Mouse (Mus musculus) heart, postnatal 0 days (tissue): ENCODE data around the gene Klhl13. TPM values are rescaled to one million over a fixed set of nuclear protein-coding genes. Genes with fewer than 3 reads are reported as not detected.

Source experiments
- ATAC-seq: fragments of 200-750 bp; cut with Nextera tagmentation; 2 replicates; pipeline ENCODE4 v1.8.0; 2017; ENCODE audit warnings: low read depth, moderate number of reproducible peaks, moderate library complexity; ENCODE audit not compliant: insufficient read depth
- DNase-seq: peaks from one replicate; pipeline ENCODE4 v3.0.0-alpha.2; 2016; ENCODE audit warnings: low spot score
- H3K27ac ChIP-seq: fragments of 300-500 bp; sonication (generic); 2 replicates; pipeline ENCODE4 v1.5.1; 2014; ENCODE audit warnings: low read depth, mild to moderate bottlenecking
- H3K27me3 ChIP-seq: fragments of 300-500 bp; sonication (generic); 2 replicates; pipeline ENCODE4 v1.6.1; 2014; ENCODE audit warnings: low read length, mixed read lengths; ENCODE audit not compliant: control insufficient read depth, insufficient read depth
- H3K36me3 ChIP-seq: fragments of 300-500 bp; sonication (generic); replicated peaks from 2 replicates; pipeline ENCODE4 v1.6.1; 2014; ENCODE audit warnings: low read length, mixed read lengths; ENCODE audit not compliant: control insufficient read depth, insufficient read depth
- H3K4me1 ChIP-seq: fragments of 300-500 bp; sonication (generic); 2 replicates; pipeline ENCODE4 v1.6.1; 2014; ENCODE audit warnings: antibody characterized with exemption; ENCODE audit not compliant: control insufficient read depth, insufficient read depth
- H3K4me2 ChIP-seq: fragments of 300-500 bp; sonication (generic); 2 replicates; pipeline ENCODE4 v1.6.1; 2014; ENCODE audit warnings: low read depth, mild to moderate bottlenecking, low read length, moderate library complexity
- H3K4me3 ChIP-seq: fragments of 300-500 bp; sonication (generic); 2 replicates; pipeline ENCODE4 v1.5.1; 2014; ENCODE audit warnings: low read depth, low read length
- H3K9ac ChIP-seq: fragments of 300-500 bp; sonication (generic); replicated peaks from 2 replicates; pipeline ENCODE4 v1.6.1; 2014; ENCODE audit warnings: low read depth, low read length, mixed read lengths
- H3K9me3 ChIP-seq: fragments of 300-500 bp; sonication (generic); replicated peaks from 2 replicates; pipeline ENCODE4 v1.6.1; 2016; ENCODE audit warnings: low read length; ENCODE audit not compliant: control insufficient read depth
- CTCF ChIP-seq: IDR thresholded peaks from 2 replicates; pipeline ENCODE4 v1.5.1; 2016; ENCODE audit warnings: antibody characterized with exemption, control low read depth, low read depth
- EP300 ChIP-seq: IDR thresholded peaks from 2 replicates; pipeline ENCODE4 v1.6.1; 2016; ENCODE audit warnings: antibody characterized with exemption, low read depth
- WGBS: fragments of 180-500 bp; shearing (Covaris S2); extraction: QIAGEN DNeasy Blood & Tissue Kit; methylation state at CpG from one replicate; pipeline ENCODE4 v1.1.7; 2014; 5-methylcytosine and 5-hydroxymethylcytosine counted together
- polyA plus RNA-seq: library from polyadenylated mRNA; unstranded; fragments of >200 nt; fragmentation: Nextera tagmentation; extraction: Ambion mirVana; gene quantifications from 2 replicates; pipeline ENCODE4 v1.2.1, GENCODE M21; 2015
- total RNA-seq: library from RNA; depleted of rRNA; stranded (reverse); fragments of >200 nt; gene quantifications from 2 replicates; pipeline ENCODE4 v1.2.3, GENCODE M21; 2014; ENCODE audit warnings: low replicate concordance; rRNA removed

Gene Klhl13
- total RNA-seq (64.9 and 76.3 TPM in 2 replicates), polyA plus RNA-seq (34.9 and 35.7 TPM in 2 replicates)

GRCm38 (mm10) chrX:23364514-23365381 lies at the start of gene Klhl13:
TSS of gene Klhl13 (minus strand) at chrX:23365082.
- no peaks in the 10 kb centered on the region for H3K27me3 ChIP-seq
- peak within 1 kb of the TSS; percentile 65 for H3K4me3 ChIP-seq
- H3K4me1 ChIP-seq, result no peaks in the 10 kb centered on the region
- H3K27ac ChIP-seq, result peak within 1 kb of the TSS; percentile 85
- H3K36me3 ChIP-seq, result no peaks in the 10 kb centered on the region
- peak; percentile 45 for DNase-seq
- TF ChIP-seq EP300 (no peak), CTCF (no peak)
- WGBS, result 6% methylated on average over 44 of the region's 45 CpGs
- H3K9ac ChIP-seq, result peak within 1 kb of the TSS; percentile 72
- ATAC-seq, result peak; percentile 91
- peak within 1 kb of the TSS; percentile 60 for H3K4me2 ChIP-seq
- H3K9me3 ChIP-seq, result no peaks in the 10 kb centered on the region

- no peak overlapping the region for H3K4me3 ChIP-seq
- no peak overlapping the region for H3K4me2 ChIP-seq
- DNase-seq (no peak), ATAC-seq (no peak)
- TF ChIP-seq CTCF (no peak), EP300 (no peak)
- H3K36me3 ChIP-seq, result no peaks in the 10 kb centered on the region
- no peak overlapping the region for H3K27ac ChIP-seq
- no peaks in the 10 kb centered on the region for H3K27me3 ChIP-seq
- no peaks in the 10 kb centered on the region for H3K4me1 ChIP-seq
- no peak overlapping the region for H3K9ac ChIP-seq
- H3K9me3 ChIP-seq, result no peaks in the 10 kb centered on the region
- 47% methylated on average over 4 of the region's 4 CpGs for WGBS
These were observed 44.6 kb upstream of the Klhl13 start for GRCm38 (mm10) chrX:23409296-23410149.

- TF ChIP-seq CTCF, result no peak
- no peak for TF ChIP-seq EP300
- Histone ChIP-seq H3K36me3 (no peaks in the 10 kb centered on the region), H3K4me2 (no peak overlapping the region), H3K27me3 (no peaks in the 10 kb centered on the region), H3K9me3 (no peaks in the 10 kb centered on the region), H3K27ac (no peak overlapping the region), H3K9ac (no peak overlapping the region), H3K4me3 (no peak overlapping the region), H3K4me1 (no peaks in the 10 kb centered on the region)
- DNase-seq (no peak), ATAC-seq (no peak)
- 54% methylated on average over 4 of the region's 4 CpGs for WGBS
These were observed 23.8 kb upstream of the Klhl13 start for GRCm38 (mm10) chrX:23388716-23389115.

GRCm38 (mm10) chrX:23363441-23363840 lies 1.4 kb downstream of the Klhl13 start:
- Histone ChIP-seq H3K4me3 (peak overlapping the region; percentile 65), H3K9ac (no peak overlapping the region; the same call in 1 of the 2 replicates), H3K27ac (no peak overlapping the region), H3K4me2 (peak overlapping the region; percentile 60), H3K9me3 (no peaks in the 10 kb centered on the region), H3K4me1 (no peaks in the 10 kb centered on the region), H3K36me3 (no peaks in the 10 kb centered on the region), H3K27me3 (no peaks in the 10 kb centered on the region)
- no peak for ATAC-seq
- TF ChIP-seq CTCF, result no peak
- WGBS, result 49% methylated on average over 6 of the region's 6 CpGs
- DNase-seq, result no peak

- ATAC-seq, result no peak
- no peak overlapping the region for H3K27ac ChIP-seq
- no peak overlapping the region for H3K4me3 ChIP-seq
- TF ChIP-seq EP300, result no peak
- TF ChIP-seq CTCF, result no peak
- H3K27me3 ChIP-seq, result no peaks in the 10 kb centered on the region
- no peaks in the 10 kb centered on the region for H3K4me1 ChIP-seq
- H3K9me3 ChIP-seq, result no peaks in the 10 kb centered on the region
- H3K36me3 ChIP-seq, result no peaks in the 10 kb centered on the region
- no peak overlapping the region for H3K9ac ChIP-seq
- H3K4me2 ChIP-seq, result no peak overlapping the region
- whole genome bisulfite sequencing, result 82% methylated on average over 3 of the region's 3 CpGs
- no peak for DNase-seq
These were observed 4.4 kb downstream of the Klhl13 start for GRCm38 (mm10) chrX:23360446-23360845.
